Mouse (Mus musculus): ENCODE data around the gene 1810037I17Rik. TPM values are rescaled to one million over a fixed set of nuclear protein-coding genes. Genes with fewer than 3 reads are reported as not detected.

The 1810037I17Rik gene
- polyA plus RNA-seq (2014; fragmentation: Illumina TruSeq; extraction: RNeasy Lipid Tissue Mini Kit (QIAGEN cat#74804); ENCODE audit: insufficient read depth, low read depth, low replicate concordance) = 164 TPM

DNA sequence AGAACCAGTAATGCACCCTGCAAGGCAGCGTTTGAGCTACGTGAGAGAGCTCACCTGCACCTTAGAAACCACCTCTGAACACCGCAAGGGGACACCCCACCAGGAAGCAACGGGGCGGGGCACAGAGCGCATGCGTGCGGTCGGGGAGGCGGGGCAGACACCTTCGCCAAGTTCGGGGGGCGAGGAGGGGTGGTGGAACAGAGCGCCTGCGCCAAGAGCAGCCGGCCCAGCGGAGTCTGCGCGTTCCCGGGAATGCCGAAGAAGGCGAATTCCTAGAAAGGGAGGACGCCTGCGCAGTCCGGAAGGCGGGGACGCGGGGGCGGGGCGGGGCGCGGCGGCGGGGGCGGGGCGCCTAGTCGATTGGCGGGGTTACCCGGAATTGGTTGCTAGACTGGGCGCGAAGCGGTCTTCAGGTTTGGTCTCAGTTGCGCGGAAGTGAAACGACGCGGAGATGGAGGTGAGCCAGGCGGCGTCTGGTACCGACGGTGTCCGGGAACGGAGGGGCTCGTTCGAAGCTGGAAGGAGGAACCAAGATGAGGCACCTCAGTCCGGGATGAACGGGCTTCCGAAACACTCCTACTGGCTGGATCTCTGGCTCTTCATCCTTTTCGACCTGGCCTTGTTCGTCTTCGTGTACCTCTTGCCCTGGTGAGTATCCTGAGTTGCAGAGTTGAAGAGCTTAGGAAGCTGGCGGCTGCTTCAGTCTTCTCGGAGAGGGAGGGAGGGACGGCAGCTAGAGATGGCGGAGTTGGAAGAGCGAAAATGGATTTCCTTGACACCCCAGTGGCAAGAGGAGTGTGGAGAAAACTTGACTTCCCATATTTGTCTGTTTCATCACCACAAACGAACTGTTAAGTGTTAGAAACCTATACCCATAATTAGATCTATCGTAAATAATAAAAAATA lies at the start of gene 1810037I17Rik:
1810037I17Rik (plus strand) TSS at position 195 of the 906 bp plus-strand sequence.

DNA sequence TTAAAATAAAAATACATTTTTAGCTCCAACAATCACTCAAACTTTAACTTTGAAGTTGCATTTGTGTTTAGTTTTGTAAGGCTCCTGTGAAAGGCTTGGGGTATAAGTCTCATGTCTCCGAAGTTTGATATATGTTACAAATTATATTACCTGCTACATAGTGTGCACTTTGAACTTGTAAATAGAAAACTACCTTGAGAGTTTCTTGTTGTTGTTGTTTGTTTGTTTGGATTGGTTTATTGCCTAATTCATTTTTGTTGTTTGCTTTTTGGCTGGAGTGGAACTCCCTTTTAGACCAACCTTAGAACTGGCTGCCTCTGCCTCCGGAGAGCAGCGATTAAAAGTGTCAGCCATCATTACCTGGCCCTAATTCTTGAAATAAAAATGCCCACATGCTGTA lies 29.2 kb upstream of the 1810037I17Rik start, which contains the start of gene Fabp2:
Fabp2 (plus strand) TSS at position 301 of the 400 bp plus-strand sequence.

DNA sequence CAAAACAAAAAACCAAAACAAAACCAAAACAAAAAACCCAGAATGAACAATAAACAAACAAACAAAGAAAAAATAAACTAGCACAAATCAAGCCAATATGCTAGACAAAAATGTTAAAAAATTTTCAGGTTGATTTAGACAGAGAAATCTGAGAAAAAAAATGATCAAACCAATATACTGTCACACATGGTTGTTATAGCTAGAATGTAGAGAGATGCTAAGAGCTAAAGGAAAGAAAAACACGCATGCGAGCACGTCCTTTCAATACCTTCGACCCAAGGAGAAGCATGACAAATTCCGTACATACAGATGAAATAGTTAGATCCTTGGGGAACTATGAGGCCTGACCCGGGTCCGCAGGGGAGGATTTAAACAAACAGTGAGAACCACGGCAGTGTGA lies 4.7 kb upstream of the 1810037I17Rik start, which contains the start of gene Gm10959:
Gm10959 (minus strand) TSS at position 101 of the 400 bp plus-strand sequence.

Other genes with a start within 250 kb of the 1810037I17Rik start
- 32.9 TPM for gene Pde5a, start 195.3 kb upstream of the 1810037I17Rik start, polyA plus RNA-seq (2014; fragmentation: Illumina TruSeq; extraction: RNeasy Lipid Tissue Mini Kit (QIAGEN cat#74804); ENCODE audit: insufficient read depth, low read depth, low replicate concordance)
- not detected for gene Fabp2, start 29.1 kb upstream of the 1810037I17Rik start, polyA plus RNA-seq (2014; fragmentation: Illumina TruSeq; extraction: RNeasy Lipid Tissue Mini Kit (QIAGEN cat#74804); ENCODE audit: insufficient read depth, low read depth, low replicate concordance)
- not detected for gene Gm10959, start 4.8 kb upstream of the 1810037I17Rik start, polyA plus RNA-seq (2014; fragmentation: Illumina TruSeq; extraction: RNeasy Lipid Tissue Mini Kit (QIAGEN cat#74804); ENCODE audit: insufficient read depth, low read depth, low replicate concordance)
- 2.3 TPM for gene Usp53, start 60.3 kb downstream of the 1810037I17Rik start, polyA plus RNA-seq (2014; fragmentation: Illumina TruSeq; extraction: RNeasy Lipid Tissue Mini Kit (QIAGEN cat#74804); ENCODE audit: insufficient read depth, low read depth, low replicate concordance)
- 28.5 TPM for gene Myoz2, start 110.8 kb downstream of the 1810037I17Rik start, polyA plus RNA-seq (2014; fragmentation: Illumina TruSeq; extraction: RNeasy Lipid Tissue Mini Kit (QIAGEN cat#74804); ENCODE audit: insufficient read depth, low read depth, low replicate concordance)

Measured in lung, adult 10 weeks (tissue).